Mouse (Mus musculus) thymus, adult 18-20 months (tissue): ENCODE measurements around the gene Tnfrsf13c.
"Not testable (repeated sequence)": the region's sequence is repeated elsewhere in the genome, so short reads cannot be mapped to it uniquely, and the experiment has no call there.

Experiments used
- DNase-seq, 2 experiments: peaks; one replicate each; pipeline ENCODE4 v3.0.0; 2022; ENCODE audit warnings: mixed read lengths in 2 of 2

Gene Tnfrsf13c

DNA sequence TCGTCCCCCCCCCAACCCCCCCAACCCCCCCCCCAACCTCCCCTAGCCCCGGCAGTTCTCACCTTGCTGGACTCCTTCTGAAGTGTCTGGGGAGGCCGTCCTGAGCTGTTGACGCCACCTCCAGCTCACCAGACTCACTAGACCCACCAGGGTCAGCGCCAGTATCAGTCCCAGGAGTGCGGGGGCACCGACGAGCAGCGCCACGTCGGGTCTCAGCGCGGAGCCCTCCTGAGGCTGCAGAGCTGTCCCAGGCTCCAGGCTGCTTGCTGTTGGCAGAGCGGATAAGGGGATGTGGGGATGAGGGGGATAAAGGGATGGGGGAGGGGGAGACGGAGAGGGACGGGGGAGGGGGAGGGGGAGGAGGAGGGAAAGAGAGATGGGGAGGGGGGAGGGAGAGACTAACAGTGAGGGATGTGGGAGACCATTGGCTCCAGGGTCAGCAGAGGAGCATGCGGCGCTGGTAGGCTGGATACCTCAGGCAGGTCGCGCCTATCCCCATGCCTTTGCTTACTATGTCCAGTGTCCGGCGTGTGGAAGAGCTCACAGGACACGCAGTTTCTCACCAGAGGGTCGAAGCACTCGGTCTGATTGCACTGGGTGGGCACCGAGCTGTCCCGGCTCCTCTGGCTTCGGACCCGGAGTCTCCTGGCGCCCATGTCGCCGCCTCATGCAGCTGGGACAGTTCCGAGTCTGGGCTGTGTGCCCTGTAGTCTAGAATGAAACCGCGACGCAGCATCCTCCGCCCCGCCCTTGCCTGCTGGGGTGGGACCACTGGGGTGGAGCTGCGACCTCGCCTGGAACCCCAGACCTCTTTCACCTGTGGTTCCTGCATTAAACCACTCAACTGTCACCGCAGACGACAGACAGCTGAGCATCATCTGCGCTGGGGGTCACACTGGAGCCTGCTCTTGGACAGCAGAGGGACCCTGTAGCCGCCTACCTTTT, at the start of gene Tnfrsf13c:
Gene Tnfrsf13c (minus strand): TSS at position 713 of the 945 bp plus-strand sequence.
- DNase-seq, result peak; percentile 45 to 54

DNA sequence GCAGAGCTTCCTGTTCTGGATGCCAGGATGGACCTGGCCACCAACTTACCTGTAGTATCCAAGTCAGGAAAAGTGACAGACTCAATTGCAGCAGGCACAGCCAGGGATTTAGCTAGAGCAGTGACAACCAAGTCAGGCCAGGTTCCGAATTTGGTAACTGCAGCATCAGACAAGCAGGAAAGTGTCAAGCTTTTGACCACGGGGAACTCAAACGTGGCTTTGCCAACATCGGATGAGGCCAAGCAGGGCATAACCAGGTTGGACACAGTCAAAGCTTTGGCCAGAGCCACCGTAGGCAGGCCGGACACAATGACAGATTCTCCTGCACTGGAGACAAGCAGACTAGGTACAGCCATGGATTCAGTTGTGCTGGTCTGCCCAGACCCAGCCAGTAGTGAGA, 48.1 kb upstream of the Tnfrsf13c start:
- DNase-seq, result no peak

GRCm38 (mm10) chr15:82271201-82271600, 47.0 kb upstream of the Tnfrsf13c start:
- DNase-seq, result no peak

DNA sequence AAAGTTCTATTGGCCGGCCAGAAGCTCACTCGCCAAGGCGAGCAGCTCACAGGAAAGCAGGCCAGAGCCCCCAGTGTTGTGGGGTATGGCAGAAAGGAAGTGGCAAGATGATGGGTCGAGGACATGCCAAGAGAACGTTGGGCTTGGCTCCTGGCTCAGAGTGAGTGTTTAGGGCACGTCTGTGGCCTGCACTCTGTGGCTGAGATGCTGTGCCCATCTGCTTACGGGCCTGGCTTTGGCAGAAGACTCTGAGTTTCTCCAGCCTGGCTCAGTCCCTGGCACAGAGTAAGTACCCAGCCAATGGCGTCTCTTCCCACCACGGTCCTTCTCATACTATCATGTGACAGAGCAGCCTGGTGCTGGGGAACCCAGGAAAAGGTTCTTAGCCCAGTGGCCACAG, 44.6 kb upstream of the Tnfrsf13c start:
- no peak for DNase-seq

GRCm38 (mm10) chr15:82268185-82268584, 44.0 kb upstream of the Tnfrsf13c start:
- no peak for DNase-seq

GRCm38 (mm10) chr15:82266356-82266755, 42.2 kb upstream of the Tnfrsf13c start:
- DNase-seq, result peak in 1 of 2 experiments; percentile 25

DNA sequence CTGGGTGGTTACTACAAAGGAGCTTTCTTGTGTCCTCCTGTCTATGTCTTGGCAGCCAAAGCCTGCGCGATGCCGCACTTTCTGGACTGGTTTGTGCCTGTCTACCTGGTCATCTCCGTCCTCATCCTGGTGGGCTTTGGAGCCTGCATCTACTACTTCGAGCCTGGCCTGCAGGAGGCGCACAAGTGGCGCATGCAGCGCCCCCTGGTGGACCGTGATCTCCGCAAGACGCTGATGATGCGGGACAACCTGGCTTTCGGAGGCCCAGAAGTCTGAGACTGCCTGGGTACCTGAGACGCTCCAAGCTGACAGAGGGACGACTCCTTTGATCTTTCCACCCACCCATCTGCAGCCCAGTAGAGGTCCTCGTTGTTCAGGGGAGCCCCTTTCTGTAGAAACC, 35.3 kb upstream of the Tnfrsf13c start:
- peak; percentile 43 to 44 for DNase-seq

GRCm38 (mm10) chr15:82255944-82256383, 31.8 kb upstream of the Tnfrsf13c start:
- no peak for DNase-seq

DNA sequence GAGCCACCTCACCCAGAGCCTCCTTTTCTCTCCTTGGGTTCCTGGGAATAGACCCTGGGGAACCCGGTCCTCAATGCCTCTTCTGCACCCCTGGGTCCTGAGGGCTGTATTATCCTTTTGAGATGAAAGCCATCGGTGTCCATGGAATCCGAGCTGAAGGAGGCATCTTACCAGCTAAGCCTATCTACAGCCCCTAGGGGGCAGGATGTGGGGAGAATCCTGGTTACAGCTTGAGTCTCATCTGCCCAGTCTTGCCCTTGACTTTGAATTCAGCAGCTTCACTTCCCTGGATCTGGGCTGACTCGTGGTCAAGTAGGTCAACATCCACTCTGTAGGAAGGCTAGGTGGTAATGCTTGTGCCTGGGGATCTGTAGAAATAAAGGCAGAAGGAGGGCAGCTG, 31.1 kb upstream of the Tnfrsf13c start:
- DNase-seq, result no peak

GRCm38 (mm10) chr15:82252097-82252496, 27.9 kb upstream of the Tnfrsf13c start, which contains the start of gene 1500009C09Rik:
Gene 1500009C09Rik (plus strand): TSS chr15:82252397.
- DNase-seq, result no peak

- no peak for DNase-seq
These were observed 27.4 kb upstream of the Tnfrsf13c start for GRCm38 (mm10) chr15:82251579-82251978.

DNA sequence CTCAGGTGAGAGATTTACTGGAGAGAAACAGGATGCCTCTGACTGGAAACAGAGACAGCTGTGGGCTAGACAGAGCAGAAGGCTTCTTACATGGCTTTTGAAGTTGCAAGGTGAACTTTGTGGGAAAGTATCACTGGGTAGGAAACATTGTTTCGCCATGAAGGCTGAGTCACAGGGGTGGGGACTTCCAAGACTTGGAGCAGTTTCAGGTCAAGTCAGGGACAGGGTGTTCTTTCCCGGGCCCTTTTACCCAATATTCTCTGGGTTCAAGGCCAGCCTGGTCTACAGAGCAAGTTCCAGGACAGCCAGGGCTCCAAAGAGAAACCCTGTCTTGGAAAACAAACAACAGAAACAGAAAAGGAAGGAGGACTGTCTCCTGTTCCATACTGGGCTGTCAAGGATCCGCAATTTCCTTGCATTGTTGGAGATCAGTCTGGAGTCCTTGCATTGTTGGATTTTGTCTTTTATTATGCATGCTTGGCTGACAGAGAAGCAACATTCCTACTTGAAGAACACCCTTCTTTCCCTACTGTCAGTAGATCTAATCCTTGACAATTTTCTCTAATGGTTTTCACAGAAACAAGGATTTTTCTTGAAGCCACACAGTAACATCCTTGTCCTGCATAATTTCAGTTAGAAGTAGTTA, 23.1 kb upstream of the Tnfrsf13c start:
- DNase-seq, result no peak

GRCm38 (mm10) chr15:82244805-82245161, 20.6 kb upstream of the Tnfrsf13c start:
- DNase-seq, result not testable (repeated sequence)

GRCm38 (mm10) chr15:82244115-82244804, 20.1 kb upstream of the Tnfrsf13c start, which contains the start of gene Cenpm:
Gene Cenpm (minus strand): TSS chr15:82244748.
- peak; percentile 82 to 86 for DNase-seq

GRCm38 (mm10) chr15:82243742-82244114, 19.6 kb upstream of the Tnfrsf13c start:
- DNase-seq, result no peak

DNA sequence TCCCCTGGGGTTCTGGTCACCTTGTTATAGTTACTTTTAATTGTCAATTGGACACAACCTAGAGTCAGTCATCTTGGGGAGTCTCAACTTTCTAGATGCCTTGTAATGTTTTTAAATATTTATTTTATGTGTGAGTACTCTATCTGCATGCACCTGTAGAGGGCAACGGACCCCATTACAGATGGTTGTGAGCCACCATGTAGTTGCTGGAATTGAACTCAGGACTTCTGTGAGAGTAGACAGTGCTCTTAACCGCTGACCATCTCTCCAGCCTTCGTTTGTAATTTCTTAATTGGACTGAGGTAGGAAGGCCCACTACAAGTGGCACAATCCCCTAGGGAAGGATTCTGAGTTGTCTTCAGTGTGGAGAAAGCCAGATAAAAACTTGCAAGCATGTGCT, 19.1 kb upstream of the Tnfrsf13c start:
- DNase-seq, result no peak

- DNase-seq, result peak; percentile 63
These were observed 12.4 kb upstream of the Tnfrsf13c start for GRCm38 (mm10) chr15:82236565-82236964.

DNA sequence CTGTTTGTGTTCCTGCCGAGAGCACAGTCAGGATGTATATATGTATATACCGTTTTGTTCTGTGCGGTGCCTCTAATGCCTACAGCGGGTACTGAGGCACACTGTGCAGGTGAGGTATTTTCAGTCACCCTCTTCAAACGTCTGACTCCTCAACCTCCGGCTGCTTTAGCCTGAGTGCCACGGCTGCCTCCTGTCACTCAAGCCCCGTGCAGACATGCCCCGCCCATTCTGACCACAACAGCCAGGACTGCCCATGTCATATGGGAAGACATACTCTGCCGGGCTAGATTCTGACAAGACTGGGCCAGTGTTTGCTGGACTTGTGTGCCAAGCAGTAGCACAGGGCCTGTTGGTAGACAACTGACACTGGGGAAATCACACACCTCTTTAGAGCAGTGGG, 11.5 kb upstream of the Tnfrsf13c start:
- no peak for DNase-seq

GRCm38 (mm10) chr15:82232651-82233050, 8.5 kb upstream of the Tnfrsf13c start:
- DNase-seq, result no peak

GRCm38 (mm10) chr15:82231591-82232378, 7.6 kb upstream of the Tnfrsf13c start:
- no peak for DNase-seq

DNA sequence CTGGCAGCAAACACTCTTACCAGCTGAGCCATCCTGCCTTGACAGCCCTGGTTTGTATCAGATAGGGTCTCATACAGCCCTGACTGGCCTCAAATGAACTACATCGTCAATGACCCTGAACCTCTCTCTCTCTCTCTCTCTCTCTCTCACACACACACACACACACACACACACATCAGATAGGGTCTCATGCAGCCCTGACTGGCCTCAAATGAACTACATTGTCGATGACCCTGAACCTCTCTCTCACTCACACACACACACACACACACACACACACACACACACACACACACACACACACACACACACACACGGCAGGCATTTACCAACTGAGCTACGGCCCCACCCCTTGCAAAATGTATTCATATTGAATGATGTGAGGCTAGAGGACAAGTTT, 6.9 kb upstream of the Tnfrsf13c start:
- no peak for DNase-seq

DNA sequence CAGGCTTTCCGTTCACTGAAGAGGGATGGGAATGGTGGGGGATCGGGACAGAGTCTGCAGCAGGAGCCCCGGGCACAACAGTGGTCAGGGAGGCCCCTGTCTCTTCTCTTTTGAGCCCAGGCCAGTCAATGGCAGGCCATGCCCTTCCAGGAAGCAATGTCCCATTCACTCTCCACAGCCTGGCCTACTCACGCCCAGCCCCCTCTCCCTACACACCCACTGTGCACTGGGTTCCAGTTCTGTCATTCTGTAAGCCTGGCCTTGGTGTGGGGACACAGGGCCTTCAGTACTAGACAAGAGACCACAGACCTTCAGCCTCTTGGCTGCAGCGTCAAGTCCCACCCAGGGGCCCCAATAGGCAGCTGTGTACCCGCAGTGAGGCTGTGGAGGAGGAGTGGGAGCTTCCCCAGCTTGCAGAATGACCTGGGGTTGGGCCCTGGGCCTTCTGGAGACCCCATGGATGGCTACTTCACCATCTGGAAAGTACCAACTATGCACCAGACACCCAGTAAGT, 6.0 kb upstream of the Tnfrsf13c start:
- DNase-seq, result no peak
